Mouse (Mus musculus) heart, embryonic 11.5 days (tissue): Measurements from ENCODE around the gene Eepd1. TPM values are rescaled to one million over a fixed set of nuclear protein-coding genes. Genes with fewer than 3 reads are reported as not detected.
"Not testable (repeated sequence)": the region's sequence is repeated elsewhere in the genome, so short reads cannot be mapped to it uniquely, and the experiment has no call there.

Experiments used
- ATAC-seq: fragments of 200-750 bp; cut with Nextera tagmentation; replicated peaks from 2 replicates; pipeline ENCODE4 v1.8.0; 2017; ENCODE audit warnings: moderate library complexity; ENCODE audit not compliant: insufficient number of reproducible peaks, low FRiP score, low TSS enrichment
- H3K27ac ChIP-seq: fragments of 300-500 bp; sonication (generic); 2 replicates; pipeline ENCODE4 v1.5.1; 2014; ENCODE audit warnings: mild to moderate bottlenecking, low read depth, low read length
- H3K27me3 ChIP-seq: fragments of 300-500 bp; sonication (generic); 2 replicates; pipeline ENCODE4 v1.6.1; 2014; ENCODE audit warnings: mild to moderate bottlenecking, low read length, mixed read lengths; ENCODE audit not compliant: control insufficient read depth, insufficient read depth
- H3K36me3 ChIP-seq: fragments of 300-500 bp; sonication (generic); 2 replicates; pipeline ENCODE4 v1.6.1; 2014; ENCODE audit warnings: mild to moderate bottlenecking, low read length, moderate library complexity, mixed read lengths; ENCODE audit not compliant: control insufficient read depth, insufficient read depth
- H3K4me1 ChIP-seq: fragments of 300-500 bp; sonication (generic); 2 replicates; pipeline ENCODE4 v1.6.1; 2014; ENCODE audit warnings: low read length; ENCODE audit not compliant: control insufficient read depth, insufficient read depth
- H3K4me2 ChIP-seq: fragments of 300-500 bp; sonication (generic); 2 replicates; pipeline ENCODE4 v1.6.1; 2014; ENCODE audit warnings: mild to moderate bottlenecking, moderate library complexity
- H3K4me3 ChIP-seq: fragments of 300-500 bp; sonication (generic); 2 replicates; pipeline ENCODE4 v1.5.1; 2014; ENCODE audit warnings: low read depth, low read length
- H3K9ac ChIP-seq: fragments of 300-500 bp; sonication (generic); 2 replicates; pipeline ENCODE4 v1.6.1; 2014; ENCODE audit warnings: mild to moderate bottlenecking, low read depth, low read length, moderate library complexity
- H3K9me3 ChIP-seq: fragments of 300-500 bp; sonication (generic); replicated peaks from 2 replicates; pipeline ENCODE4 v1.6.1; 2016; ENCODE audit warnings: low read length; ENCODE audit not compliant: control insufficient read depth
- WGBS: fragments of 180-500 bp; shearing (Covaris S2); extraction: QIAGEN DNeasy Blood & Tissue Kit; methylation state at CpG from one replicate; pipeline ENCODE4 v1.1.7; 2014; ENCODE audit not compliant: insufficient replicate concordance; 5-methylcytosine and 5-hydroxymethylcytosine counted together
- polyA plus RNA-seq: library from polyadenylated mRNA; unstranded; fragments of >200 nt; fragmentation: Nextera tagmentation; extraction: Ambion mirVana; gene quantifications from 2 replicates; pipeline ENCODE4 v1.2.1, GENCODE M21; 2014

Gene Eepd1
- 20.9 and 21.5 TPM in 2 replicates for polyA plus RNA-seq

DNA sequence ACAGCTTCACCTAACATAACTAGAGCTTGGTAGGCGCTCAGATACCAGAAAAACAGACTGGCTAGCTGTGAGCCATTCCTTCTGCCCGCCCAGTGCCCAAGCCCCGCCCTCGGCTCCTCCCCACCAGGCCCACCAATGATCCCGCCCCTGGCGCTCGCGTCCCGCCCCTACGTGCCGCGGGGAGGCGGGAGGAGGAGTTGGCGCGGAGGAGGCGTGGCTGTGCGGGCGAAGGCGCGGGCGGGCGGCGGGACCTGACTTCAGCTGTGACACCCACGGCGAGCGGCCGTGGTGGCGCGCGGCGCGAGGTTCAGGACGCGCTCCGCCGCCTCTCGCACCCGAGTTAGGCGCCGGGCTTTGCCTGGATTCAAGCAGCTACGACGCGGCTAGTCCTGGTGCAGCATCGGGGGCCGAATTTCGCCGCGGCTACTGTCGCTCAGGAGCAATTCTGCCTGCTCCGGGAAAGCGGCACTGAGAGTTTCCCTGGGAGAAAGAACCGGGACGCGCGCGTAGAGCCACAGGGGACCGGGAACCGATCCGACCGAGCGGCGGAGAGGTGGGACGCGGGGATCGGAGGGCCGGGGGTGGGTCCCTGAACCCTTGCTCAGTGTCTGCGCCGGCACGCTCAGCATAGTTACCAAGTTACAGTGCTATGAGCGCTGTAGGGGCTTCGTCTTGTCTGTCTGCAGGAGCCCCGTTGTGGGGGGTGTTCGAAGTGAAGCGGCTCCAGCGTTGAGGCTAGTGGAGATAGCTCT, at the start of gene Eepd1:
Gene Eepd1, plus strand, starts transcription at position 204 of the 752 bp plus-strand sequence.
- H3K9ac ChIP-seq: peak within 1 kb of the TSS; percentile 76
- H3K27ac ChIP-seq: peak within 1 kb of the TSS; percentile 64; the same call in 1 of the 2 replicates
- no peaks in the 10 kb centered on the region for H3K27me3 ChIP-seq
- H3K4me1 ChIP-seq: peaks cover 34% of the 10 kb centered on the region
- under 1% methylated on average over 75 of the region's 75 CpGs for WGBS
- H3K4me3 ChIP-seq: peak within 1 kb of the TSS; percentile 68
- peak; percentile 93 for ATAC-seq
- H3K36me3 ChIP-seq: no peaks in the 10 kb centered on the region
- peak within 1 kb of the TSS; percentile 94 for H3K4me2 ChIP-seq
- H3K9me3 ChIP-seq: no peaks in the 10 kb centered on the region

- Histone ChIP-seq H3K4me3 (no peak overlapping the region), H3K27ac (no peak overlapping the region), H3K27me3 (no peaks in the 10 kb centered on the region), H3K36me3 (no peaks in the 10 kb centered on the region), H3K9me3 (no peaks in the 10 kb centered on the region), H3K9ac (no peak overlapping the region), H3K4me2 (no peak overlapping the region), H3K4me1 (no peaks in the 10 kb centered on the region)
- ATAC-seq: no peak
- WGBS: 80% methylated on average over 3 of the region's 3 CpGs
Measured at GRCm38 (mm10) chr9:25438836-25439235, 42.5 kb upstream of the Eepd1 start.

DNA sequence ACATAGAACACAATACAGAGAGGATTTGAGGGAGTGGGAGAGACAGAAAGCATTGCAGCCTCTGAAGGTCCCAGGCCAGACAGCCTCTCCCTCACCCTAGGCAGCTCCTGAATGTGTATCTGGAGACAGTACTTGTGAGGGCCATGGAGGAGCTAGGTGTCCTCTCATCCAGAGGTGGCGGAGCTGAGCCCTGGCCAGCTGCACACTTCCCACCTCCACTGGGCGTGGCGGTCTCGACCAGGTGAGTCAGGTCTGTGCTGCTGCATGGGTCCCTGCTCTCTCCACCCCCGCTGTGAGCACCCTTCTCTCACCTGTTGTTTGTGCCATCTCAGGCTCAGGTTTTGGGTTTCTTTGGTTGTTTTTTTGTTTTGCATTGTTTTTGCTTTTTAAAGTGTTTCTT, 41.3 kb upstream of the Eepd1 start:
- H3K27ac ChIP-seq, H3K4me3 ChIP-seq, H3K9me3 ChIP-seq, H3K9ac ChIP-seq, H3K4me1 ChIP-seq, H3K36me3 ChIP-seq, H3K4me2 ChIP-seq, H3K27me3 ChIP-seq, ATAC-seq: not testable (repeated sequence)
- WGBS: 81% methylated on average over 2 of the region's 5 CpGs

- H3K9ac ChIP-seq: no peak overlapping the region
- no peaks in the 10 kb centered on the region for H3K36me3 ChIP-seq
- no peak overlapping the region for H3K4me2 ChIP-seq
- H3K27me3 ChIP-seq: no peaks in the 10 kb centered on the region
- no peak overlapping the region for H3K4me3 ChIP-seq
- H3K4me1 ChIP-seq: no peaks in the 10 kb centered on the region
- H3K9me3 ChIP-seq: no peaks in the 10 kb centered on the region
- ATAC-seq: no peak
- no peak overlapping the region for H3K27ac ChIP-seq
Measured at GRCm38 (mm10) chr9:25442041-25442440, 39.3 kb upstream of the Eepd1 start.

GRCm38 (mm10) chr9:25443029-25443428, 38.3 kb upstream of the Eepd1 start:
- 60% methylated on average over 3 of the region's 3 CpGs for WGBS
- Histone ChIP-seq H3K4me3 (no peak overlapping the region), H3K27me3 (no peaks in the 10 kb centered on the region), H3K9me3 (no peaks in the 10 kb centered on the region), H3K9ac (no peak overlapping the region), H3K27ac (no peak overlapping the region), H3K36me3 (no peaks in the 10 kb centered on the region), H3K4me1 (no peaks in the 10 kb centered on the region), H3K4me2 (no peak overlapping the region)
- no peak for ATAC-seq

- Histone ChIP-seq H3K4me3 (no peak overlapping the region), H3K9ac (no peak overlapping the region), H3K36me3 (no peaks in the 10 kb centered on the region), H3K4me1 (no peaks in the 10 kb centered on the region), H3K9me3 (no peaks in the 10 kb centered on the region), H3K27ac (no peak overlapping the region), H3K4me2 (no peak overlapping the region), H3K27me3 (no peaks in the 10 kb centered on the region)
- ATAC-seq: no peak
Measured at GRCm38 (mm10) chr9:25443546-25443945, 37.8 kb upstream of the Eepd1 start.

- no peak for ATAC-seq
- Histone ChIP-seq H3K4me1 (no peaks in the 10 kb centered on the region), H3K27me3 (no peaks in the 10 kb centered on the region), H3K36me3 (no peaks in the 10 kb centered on the region), H3K27ac (no peak overlapping the region), H3K4me3 (no peak overlapping the region), H3K4me2 (no peak overlapping the region), H3K9me3 (no peaks in the 10 kb centered on the region), H3K9ac (no peak overlapping the region)
- 63% methylated on average over 4 of the region's 4 CpGs for WGBS
Measured at GRCm38 (mm10) chr9:25450394-25450793, 31.0 kb upstream of the Eepd1 start.

DNA sequence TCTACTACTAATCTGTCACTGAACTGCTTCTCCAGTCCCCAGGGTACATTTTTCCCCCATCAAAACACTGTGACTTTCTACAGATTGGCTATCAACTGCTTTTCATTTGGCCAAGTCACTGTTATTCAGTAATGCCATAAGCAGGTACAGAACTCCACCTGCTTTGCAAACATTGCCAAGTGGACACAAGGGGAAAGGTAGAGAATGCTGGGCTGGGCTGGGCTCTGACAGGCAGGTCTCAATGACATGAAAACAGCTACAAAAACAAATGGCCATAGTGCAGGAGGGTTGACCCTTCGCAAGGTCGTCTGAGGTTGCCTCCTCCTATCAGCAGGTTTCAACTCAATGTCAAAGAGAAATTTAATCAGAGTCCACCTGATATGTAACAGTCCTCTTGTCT, 26.3 kb upstream of the Eepd1 start:
- H3K4me2 ChIP-seq: no peak overlapping the region
- H3K36me3 ChIP-seq: no peaks in the 10 kb centered on the region
- H3K27ac ChIP-seq: no peak overlapping the region
- no peak overlapping the region for H3K9ac ChIP-seq
- H3K27me3 ChIP-seq: no peaks in the 10 kb centered on the region
- ATAC-seq: no peak
- H3K4me1 ChIP-seq: no peaks in the 10 kb centered on the region
- no peak overlapping the region for H3K4me3 ChIP-seq
- WGBS: 59% methylated on average over 2 of the region's 2 CpGs
- H3K9me3 ChIP-seq: no peaks in the 10 kb centered on the region

DNA sequence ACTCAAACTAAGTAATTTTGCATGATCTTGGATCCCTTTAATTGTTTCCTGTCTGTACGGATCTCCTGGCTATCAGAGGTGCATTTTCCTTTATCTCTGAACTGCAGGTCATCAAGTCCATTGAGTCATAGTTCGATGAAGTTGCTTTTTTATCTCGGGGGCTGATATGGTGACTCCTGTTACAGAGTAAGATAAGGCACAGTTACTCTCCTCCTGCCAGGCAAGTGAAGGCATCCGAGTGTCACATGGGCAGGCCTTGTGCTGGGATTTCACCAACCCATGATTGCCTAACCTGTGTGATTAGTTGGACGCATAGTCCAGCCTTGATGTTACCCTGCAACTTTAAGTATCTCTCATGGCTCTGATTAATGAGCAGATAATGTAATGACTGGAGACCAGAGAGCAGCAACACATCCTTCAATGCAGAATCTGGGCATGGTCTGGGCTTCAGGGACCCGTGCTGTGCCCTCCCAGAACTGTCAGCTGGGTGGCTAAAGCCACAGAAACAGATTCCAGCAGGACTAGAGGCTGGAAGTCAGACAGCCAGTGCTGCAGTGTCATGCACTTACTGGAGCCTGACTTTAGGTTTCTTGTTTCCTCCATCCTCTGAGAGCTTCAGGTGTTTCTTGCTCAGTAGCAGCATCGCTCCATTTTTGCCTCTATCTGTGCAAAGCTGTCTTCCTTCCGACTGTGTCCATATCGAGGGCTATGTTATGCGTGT, 20.4 kb upstream of the Eepd1 start:
- H3K27ac ChIP-seq: no peak overlapping the region
- 46% methylated on average over 10 of the region's 10 CpGs for WGBS
- H3K4me1 ChIP-seq: peaks cover 5% of the 10 kb centered on the region
- H3K4me3 ChIP-seq: no peak overlapping the region
- H3K9me3 ChIP-seq: no peaks in the 10 kb centered on the region
- H3K4me2 ChIP-seq: no peak overlapping the region
- H3K36me3 ChIP-seq: no peaks in the 10 kb centered on the region
- no peak overlapping the region for H3K9ac ChIP-seq
- no peak for ATAC-seq
- H3K27me3 ChIP-seq: no peaks in the 10 kb centered on the region
